In the genomic region with DNA sequence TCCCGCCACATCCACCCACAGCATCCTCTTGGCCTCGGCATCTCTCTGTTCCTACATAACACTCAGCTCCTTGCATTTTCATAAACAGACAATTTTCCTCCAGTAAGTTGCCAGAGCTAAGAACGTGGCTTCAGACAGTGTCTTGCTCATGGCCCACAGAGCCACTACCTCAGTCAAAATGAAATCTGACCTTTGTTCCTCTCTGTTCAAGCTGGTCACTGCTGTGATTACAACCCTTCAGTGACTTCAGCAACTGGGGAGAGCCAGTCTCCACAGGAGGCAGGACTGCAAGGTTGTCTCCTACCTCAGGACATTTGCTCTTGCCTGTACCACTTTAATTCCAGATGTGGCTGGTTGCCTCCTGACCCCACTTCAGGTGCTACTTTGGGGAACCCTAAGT, we compare ENCODE assay signal across 1 mouse cellular context.
TF ChIP-seq lines count a peak whose summit lies in the region.

No protein-coding gene starts in this region.

TF ChIP-seq in CH12.LX, 34 proteins besides CTCF, POLR2A, EP300 and RAD21 (continued from another document):
- TF ChIP-seq TBP (conservative IDR thresholded peaks at IDR 0.05; ENCODE audit: low read depth, low read length) (no peak), MYC (IDR thresholded peaks at IDR 0.05; ENCODE audit: low read depth, low read length) (no peak), IRF4 (IDR thresholded peaks at IDR 0.05; ENCODE audit: low read depth, low read length) (no peak), MAFK (IDR thresholded peaks at IDR 0.05; ENCODE audit: insufficient replicate concordance, low read length) (no peak), JUN (IDR thresholded peaks at IDR 0.05; ENCODE audit: insufficient read depth, low read depth, low read length) (no peak), ZKSCAN1 (IDR thresholded peaks at IDR 0.05; ENCODE audit: borderline replicate concordance, low read depth, low read length) (no peak), UBTF (IDR thresholded peaks at IDR 0.05; ENCODE audit: low read depth, low read length) (no peak), ZNF384 (IDR thresholded peaks at IDR 0.05; ENCODE audit: low read depth, low read length) (no peak), MAZ (IDR thresholded peaks at IDR 0.05; ENCODE audit: low read depth, low read length) (no peak), NELFE (IDR thresholded peaks at IDR 0.05; ENCODE audit: low read depth, low read length) (no peak), NRF1 (IDR thresholded peaks at IDR 0.05; ENCODE audit: low read depth, low read length) (no peak), CHD2 (IDR thresholded peaks at IDR 0.05; ENCODE audit: low read length) (no peak), KAT2A (IDR thresholded peaks at IDR 0.05; ENCODE audit: insufficient replicate concordance, low read length) (no peak), SMC3 (IDR thresholded peaks at IDR 0.05; ENCODE audit: low read depth, low read length) (no peak)
